ENCODE assay signal across 8 mouse cellular contexts in the genomic region with DNA sequence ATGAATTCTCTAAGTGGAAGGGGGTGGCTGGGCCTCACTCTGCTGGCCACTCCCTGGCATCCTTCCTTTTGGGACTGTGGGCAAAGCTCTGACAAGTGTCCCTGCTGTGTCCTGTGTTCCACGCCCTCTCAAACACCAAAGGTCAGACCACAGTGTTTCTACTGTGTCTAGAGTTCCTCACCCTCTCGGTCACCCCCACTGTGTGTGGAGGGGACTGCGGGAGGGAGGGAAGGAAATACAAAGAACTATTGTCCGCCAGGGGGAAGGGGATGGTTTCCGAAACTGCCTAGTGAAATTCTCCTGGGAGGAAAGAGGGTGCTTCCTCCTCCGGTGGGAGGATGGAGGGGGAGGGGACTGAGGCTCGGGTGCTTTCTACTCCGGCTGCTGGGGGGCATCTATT. TPM values are rescaled to one million over a fixed set of nuclear protein-coding genes. Genes with fewer than 3 reads are reported as not detected.
DNase-seq lines count a peak whose midpoint lies in the region; ATAC-seq and TF ChIP-seq lines count a peak whose summit lies in the region.

No protein-coding gene starts in this region.

- no peaks in the 10 kb centered on the region for H3K27me3 ChIP-seq in forebrain, embryonic 15.5 days
- no peaks in the 10 kb centered on the region for H3K27me3 ChIP-seq in liver, embryonic 13.5 days

- ATAC-seq in forebrain, embryonic 15.5 days (replicated peaks), result no peak
- ATAC-seq in liver, embryonic 13.5 days (ENCODE audit: low read depth), result no peak

- H3K36me3 ChIP-seq in forebrain, embryonic 15.5 days, result no peaks in the 10 kb centered on the region
- H3K36me3 ChIP-seq in liver, embryonic 13.5 days, result peaks cover 30% of the 10 kb centered on the region

- H3K4me3 ChIP-seq in gastrocnemius, adult 2 months, result peak overlapping the region; percentile 71
- peak overlapping the region; percentile 61 for H3K4me3 ChIP-seq in forebrain, embryonic 15.5 days
- no peak overlapping the region for H3K4me3 ChIP-seq in liver, embryonic 13.5 days (replicated peaks)

- TF ChIP-seq CTCF in gastrocnemius, adult 2 months (IDR thresholded peaks at IDR 0.05), result no peak

- H3K9ac ChIP-seq in forebrain, embryonic 15.5 days (replicated peaks), result peak overlapping the region; percentile 33
- H3K9ac ChIP-seq in liver, embryonic 13.5 days, result no peak overlapping the region

- peak overlapping the region; percentile 90 for H3K4me2 ChIP-seq in forebrain, embryonic 15.5 days (replicated peaks)
- H3K4me2 ChIP-seq in liver, embryonic 13.5 days, result peak overlapping the region; percentile 86

- 9% methylated on average over 8 of the region's 8 CpGs for WGBS in forebrain, embryonic 15.5 days
- 10% methylated on average over 8 of the region's 8 CpGs for WGBS in liver, embryonic 13.5 days (ENCODE audit: insufficient replicate concordance)

- intact Hi-C loops in gastrocnemius, adult 2 months (cut with DNase I), result loop anchor here (1.0 to 5.0 kb wide), 4 partner anchors 37 to 251 kb away; partner anchors contain the start of gene Morc2a

- peaks cover 16% of the 10 kb centered on the region for H3K4me1 ChIP-seq in forebrain, embryonic 15.5 days
- H3K4me1 ChIP-seq in liver, embryonic 13.5 days (replicated peaks), result peaks cover 49% of the 10 kb centered on the region

- peak; percentile 20 for DNase-seq in gastrocnemius, adult 2 months
- no peak for DNase-seq in gastrocnemius, postnatal 25 days
- DNase-seq in 416B (ENCODE audit: low read depth) (peak; percentile 84), MN1 (ENCODE audit: low spot score) (no peak)
- no peak for DNase-seq in liver, embryonic 13.5 days
- DNase-seq in urinary bladder, postnatal 14 days (ENCODE audit: low spot score), result no peak
- DNase-seq in cerebellum, adult 18-20 months, result no peak

- peak overlapping the region; percentile 93 for H3K27ac ChIP-seq in gastrocnemius, adult 2 months
- H3K27ac ChIP-seq in forebrain, embryonic 15.5 days (replicated peaks), result no peak overlapping the region
- H3K27ac ChIP-seq in liver, embryonic 13.5 days, result no peak overlapping the region

- H3K9me3 ChIP-seq in forebrain, embryonic 15.5 days, result no peaks in the 10 kb centered on the region
- H3K9me3 ChIP-seq in liver, embryonic 13.5 days (replicated peaks), result no peaks in the 10 kb centered on the region

RNA-seq across cellular contexts. Expression of gene Smtn, which starts 5.5 kb away (rescaled TPM):
- 100 to 1,000 TPM in 1 of 2 experiments, 10 to 100 TPM in 1; 70.3 to 119 TPM for total RNA-seq in gastrocnemius, adult 2 months (2021)
- total RNA-seq in gastrocnemius, postnatal 25 days (2021), result 10 to 100 TPM; 80.8 to 97.3 TPM
- 17.7 and 18.5 TPM in 2 replicates for polyA plus RNA-seq in forebrain, embryonic 15.5 days (2015; fragmentation: Nextera tagmentation; extraction: Ambion mirVana)
- 10.5 and 12.0 TPM in 2 replicates for polyA plus RNA-seq in liver, embryonic 13.5 days (2015; fragmentation: Nextera tagmentation; extraction: Ambion mirVana)

RNA-seq across cellular contexts. Expression of gene Selenom, which starts 20.5 kb away (rescaled TPM):
- total RNA-seq in gastrocnemius, adult 2 months (2021), result 10 to 100 TPM; 11.6 to 17.5 TPM
- 10 to 100 TPM; 15.1 to 19.6 TPM for total RNA-seq in gastrocnemius, postnatal 25 days (2021)
- polyA plus RNA-seq in forebrain, embryonic 15.5 days (2015; fragmentation: Nextera tagmentation; extraction: Ambion mirVana), result 41.6 and 44.2 TPM in 2 replicates
- 12.2 and 12.5 TPM in 2 replicates for polyA plus RNA-seq in liver, embryonic 13.5 days (2015; fragmentation: Nextera tagmentation; extraction: Ambion mirVana)

RNA-seq across cellular contexts. Expression of gene Inpp5j, which starts 30.3 kb away (rescaled TPM):
- total RNA-seq in gastrocnemius, adult 2 months (2021), result 1 to 10 TPM; 2.3 to 5.7 TPM
- 1 to 10 TPM; 5.6 TPM for total RNA-seq in gastrocnemius, postnatal 25 days (2021)
- polyA plus RNA-seq in forebrain, embryonic 15.5 days (2015; fragmentation: Nextera tagmentation; extraction: Ambion mirVana), result 1.8 and 2.7 TPM in 2 replicates
- polyA plus RNA-seq in liver, embryonic 13.5 days (2015; fragmentation: Nextera tagmentation; extraction: Ambion mirVana), result 0.15 and 0.18 TPM in 2 replicates

RNA-seq across cellular contexts. Expression of gene Pla2g3, which starts 46.9 kb away (rescaled TPM):
- total RNA-seq in gastrocnemius, adult 2 months (2021), result not detected
- not detected for total RNA-seq in gastrocnemius, postnatal 25 days (2021)
- polyA plus RNA-seq in forebrain, embryonic 15.5 days (2015; fragmentation: Nextera tagmentation; extraction: Ambion mirVana), result 0.39 and 0.72 TPM in 2 replicates
- 0.05 TPM in 2 replicates for polyA plus RNA-seq in liver, embryonic 13.5 days (2015; fragmentation: Nextera tagmentation; extraction: Ambion mirVana)

Comparison
In these comparisons a context has a peak if more than half of its experiments do, and no peak if none do; other contexts are left out.
1. DNase-seq: peak in gastrocnemius, adult 2 months (single experiment) and 416B (single experiment); none in gastrocnemius, postnatal 25 days (single experiment), liver, embryonic 13.5 days (single experiment), MN1 (single experiment), urinary bladder, postnatal 14 days (single experiment) and cerebellum, adult 18-20 months (0 of 2).